Mouse (Mus musculus) liver, adult 2 months (tissue): Measurements from ENCODE around the gene Erbb3. TPM values are rescaled to one million over a fixed set of nuclear protein-coding genes. Genes with fewer than 3 reads are reported as not detected.

Experiments used
- DNase-seq: peaks from one replicate; pipeline ENCODE4 v3.0.0-alpha.2; 2011; ENCODE audit warnings: low read depth, low spot score; ENCODE audit errors: extremely low read depth
- H3K27ac ChIP-seq: fragments of 200-500 bp; replicated peaks from 2 replicates; pipeline ENCODE4 v1.5.1; 2012; ENCODE audit warnings: low read depth, mild to moderate bottlenecking, control low read depth, inconsistent platforms, low read length; ENCODE audit not compliant: insufficient read depth
- H3K27me3 ChIP-seq: fragments of 200-500 bp; 2 replicates; pipeline ENCODE4 v1.6.1; 2012; ENCODE audit warnings: mild to moderate bottlenecking, moderate library complexity, low read length, inconsistent platforms; ENCODE audit not compliant: control insufficient read depth, insufficient read depth
- H3K36me3 ChIP-seq: fragments of 200-500 bp; 2 replicates; pipeline ENCODE4 v1.6.1; 2012; ENCODE audit warnings: low read length, inconsistent platforms; ENCODE audit not compliant: control insufficient read depth, insufficient read depth
- H3K4me1 ChIP-seq: fragments of 200-500 bp; 2 replicates; pipeline ENCODE4 v1.6.1; 2011; ENCODE audit warnings: low read length; ENCODE audit not compliant: control insufficient read depth, insufficient read depth
- H3K4me3 ChIP-seq: fragments of 200-500 bp; 2 replicates; pipeline ENCODE4 v1.5.1; 2011; ENCODE audit warnings: low read depth, mild to moderate bottlenecking, control low read depth, low read length, moderate library complexity; ENCODE audit not compliant: insufficient read depth
- H3K79me2 ChIP-seq: fragments of 200-500 bp; 2 replicates; pipeline ENCODE4 v1.6.1; 2012; ENCODE audit warnings: inconsistent platforms, mild to moderate bottlenecking, low read length, moderate library complexity; ENCODE audit not compliant: control insufficient read depth, insufficient read depth
- H3K9ac ChIP-seq: fragments of 200-500 bp; 2 replicates; pipeline ENCODE4 v1.6.1; 2012; ENCODE audit warnings: low read depth, mild to moderate bottlenecking, control low read depth, inconsistent platforms, low read length
- CTCF ChIP-seq: fragments of 200-500 bp; IDR thresholded peaks from 2 replicates; pipeline ENCODE4 v1.5.1; 2011; ENCODE audit warnings: low read depth, low read length, control low read depth
- POLR2A ChIP-seq: fragments of 200-500 bp; IDR thresholded peaks from 2 replicates; pipeline ENCODE4 v1.6.1; 2011; ENCODE audit warnings: low read length, control low read depth; ENCODE audit not compliant: insufficient read depth; ENCODE audit errors: extremely low read depth
- WGBS: fragments of 180-500 bp; shearing (Covaris S2); methylation state at CpG from one replicate; pipeline ENCODE4 v1.1.7; 2018; 5-methylcytosine and 5-hydroxymethylcytosine counted together
- polyA plus RNA-seq: library from polyadenylated mRNA; depleted of rRNA; stranded (reverse); fragments of >200 nt; gene quantifications from 2 replicates; pipeline ENCODE4 v1.2.3, GENCODE M21; 2012
- total RNA-seq: library from RNA; depleted of rRNA; stranded (reverse); fragments of >200 nt; gene quantifications from 2 replicates; pipeline ENCODE4 v1.2.3, GENCODE M21; 2014

Erbb3 gene
- total and polyA plus RNA-seq, 2 experiments, result 37.9 to 92.9 TPM

GRCm38 (mm10) chr10:128545570-128545898 lies 43.9 kb downstream of the Erbb3 start:
- WGBS, result 88% methylated on average over 3 of the region's 3 CpGs
- H3K4me1 ChIP-seq, result peaks cover 5% of the 10 kb centered on the region; the same call in 1 of the 2 replicates
- no peak for DNase-seq
- H3K79me2 ChIP-seq, result no peaks in the 10 kb centered on the region; the same call in 1 of the 2 replicates
- TF ChIP-seq POLR2A (no peak), CTCF (no peak)
- H3K9ac ChIP-seq, result no peak overlapping the region
- H3K4me3 ChIP-seq, result no peak overlapping the region
- peaks cover 26% of the 10 kb centered on the region for H3K36me3 ChIP-seq
- no peaks in the 10 kb centered on the region for H3K27me3 ChIP-seq
- no peak overlapping the region for H3K27ac ChIP-seq

- Histone ChIP-seq H3K4me1 (peaks cover 5% of the 10 kb centered on the region; the same call in 1 of the 2 replicates), H3K9ac (no peak overlapping the region), H3K4me3 (no peak overlapping the region), H3K36me3 (peaks cover 26% of the 10 kb centered on the region), H3K79me2 (no peaks in the 10 kb centered on the region; the same call in 1 of the 2 replicates), H3K27ac (no peak overlapping the region), H3K27me3 (no peaks in the 10 kb centered on the region)
- WGBS, result 95% methylated on average over 37 of the region's 37 CpGs
- TF ChIP-seq CTCF, result no peak
- no peak for TF ChIP-seq POLR2A
- DNase-seq, result no peak
Measured at GRCm38 (mm10) chr10:128544674-128545569, 44.5 kb downstream of the Erbb3 start.

- no peak overlapping the region for H3K27ac ChIP-seq
- H3K9ac ChIP-seq, result no peak overlapping the region
- no peak for TF ChIP-seq CTCF
- no peak for TF ChIP-seq POLR2A
- 96% methylated on average over 15 of the region's 15 CpGs for WGBS
- peaks cover 5% of the 10 kb centered on the region; the same call in 1 of the 2 replicates for H3K4me1 ChIP-seq
- no peaks in the 10 kb centered on the region for H3K27me3 ChIP-seq
- H3K79me2 ChIP-seq, result no peaks in the 10 kb centered on the region; the same call in 1 of the 2 replicates
- no peak overlapping the region for H3K4me3 ChIP-seq
- peaks cover 26% of the 10 kb centered on the region for H3K36me3 ChIP-seq
- no peak for DNase-seq
Measured at GRCm38 (mm10) chr10:128544151-128544657, 45.2 kb downstream of the Erbb3 start.

- Histone ChIP-seq H3K9ac (no peak overlapping the region), H3K79me2 (no peaks in the 10 kb centered on the region; the same call in 1 of the 2 replicates), H3K4me1 (peaks cover 5% of the 10 kb centered on the region; the same call in 1 of the 2 replicates), H3K27me3 (no peaks in the 10 kb centered on the region), H3K36me3 (peaks cover 24% of the 10 kb centered on the region), H3K4me3 (no peak overlapping the region), H3K27ac (no peak overlapping the region)
- 83% methylated on average over 2 of the region's 2 CpGs for WGBS
- no peak for DNase-seq
- no peak for TF ChIP-seq POLR2A
- no peak for TF ChIP-seq CTCF
Measured at GRCm38 (mm10) chr10:128543100-128543499, 46.4 kb downstream of the Erbb3 start.

- Histone ChIP-seq H3K79me2 (no peaks in the 10 kb centered on the region), H3K4me3 (no peak overlapping the region), H3K9ac (no peak overlapping the region), H3K36me3 (peaks cover 2% of the 10 kb centered on the region), H3K27me3 (no peaks in the 10 kb centered on the region), H3K4me1 (no peaks in the 10 kb centered on the region), H3K27ac (no peak overlapping the region)
- TF ChIP-seq POLR2A (no peak), CTCF (no peak)
- no peak for DNase-seq
- WGBS, result 100% methylated on average over 1 of the region's 1 CpGs
Measured at GRCm38 (mm10) chr10:128538340-128538870, 51.0 kb downstream of the Erbb3 start.
